Mouse (Mus musculus) spleen, adult 2 months (tissue): ENCODE results near the gene Faf1.

Experiments used
- CTCF ChIP-seq: fragments of 200-500 bp; IDR thresholded peaks from 2 replicates; pipeline ENCODE4 v1.5.1; 2011; ENCODE audit warnings: mild to moderate bottlenecking, inconsistent platforms; ENCODE audit not compliant: insufficient read depth, insufficient read length, insufficient replicate concordance; ENCODE audit errors: extremely low read depth
- POLR2A ChIP-seq: fragments of 200-500 bp; IDR thresholded peaks from 2 replicates; pipeline ENCODE4 v1.6.1; 2011; ENCODE audit warnings: low read depth, low read length, inconsistent platforms

GRCm38 (mm10) chr4:109657851-109658500 lies 18.4 kb upstream of the Faf1 start:
- no peak for TF ChIP-seq POLR2A
- TF ChIP-seq CTCF = no peak
